Mouse (Mus musculus) liver, adult 2 months (tissue): ENCODE results near the gene Trmt5. TPM values are rescaled to one million over a fixed set of nuclear protein-coding genes. Genes with fewer than 3 reads are reported as not detected.

Source experiments
- DNase-seq: peaks from one replicate; pipeline ENCODE4 v3.0.0-alpha.2; 2011; ENCODE audit warnings: low read depth, low spot score; ENCODE audit errors: extremely low read depth
- H3K27ac ChIP-seq: fragments of 200-500 bp; replicated peaks from 2 replicates; pipeline ENCODE4 v1.5.1; 2012; ENCODE audit warnings: low read depth, mild to moderate bottlenecking, control low read depth, inconsistent platforms, low read length; ENCODE audit not compliant: insufficient read depth
- H3K27me3 ChIP-seq: fragments of 200-500 bp; 2 replicates; pipeline ENCODE4 v1.6.1; 2012; ENCODE audit warnings: mild to moderate bottlenecking, moderate library complexity, low read length, inconsistent platforms; ENCODE audit not compliant: control insufficient read depth, insufficient read depth
- H3K36me3 ChIP-seq: fragments of 200-500 bp; 2 replicates; pipeline ENCODE4 v1.6.1; 2012; ENCODE audit warnings: low read length, inconsistent platforms; ENCODE audit not compliant: control insufficient read depth, insufficient read depth
- H3K4me1 ChIP-seq: fragments of 200-500 bp; 2 replicates; pipeline ENCODE4 v1.6.1; 2011; ENCODE audit warnings: low read length; ENCODE audit not compliant: control insufficient read depth, insufficient read depth
- H3K4me3 ChIP-seq: fragments of 200-500 bp; 2 replicates; pipeline ENCODE4 v1.5.1; 2011; ENCODE audit warnings: low read depth, mild to moderate bottlenecking, control low read depth, low read length, moderate library complexity; ENCODE audit not compliant: insufficient read depth
- H3K79me2 ChIP-seq: fragments of 200-500 bp; 2 replicates; pipeline ENCODE4 v1.6.1; 2012; ENCODE audit warnings: inconsistent platforms, mild to moderate bottlenecking, low read length, moderate library complexity; ENCODE audit not compliant: control insufficient read depth, insufficient read depth
- H3K9ac ChIP-seq: fragments of 200-500 bp; 2 replicates; pipeline ENCODE4 v1.6.1; 2012; ENCODE audit warnings: low read depth, mild to moderate bottlenecking, control low read depth, inconsistent platforms, low read length
- CTCF ChIP-seq: fragments of 200-500 bp; IDR thresholded peaks from 2 replicates; pipeline ENCODE4 v1.5.1; 2011; ENCODE audit warnings: low read depth, low read length, control low read depth
- POLR2A ChIP-seq: fragments of 200-500 bp; IDR thresholded peaks from 2 replicates; pipeline ENCODE4 v1.6.1; 2011; ENCODE audit warnings: low read length, control low read depth; ENCODE audit not compliant: insufficient read depth; ENCODE audit errors: extremely low read depth
- WGBS: fragments of 180-500 bp; shearing (Covaris S2); methylation state at CpG from one replicate; pipeline ENCODE4 v1.1.7; 2018; 5-methylcytosine and 5-hydroxymethylcytosine counted together
- polyA plus RNA-seq: library from polyadenylated mRNA; depleted of rRNA; stranded (reverse); fragments of >200 nt; gene quantifications from 2 replicates; pipeline ENCODE4 v1.2.3, GENCODE M21; 2012
- total RNA-seq: library from RNA; depleted of rRNA; stranded (reverse); fragments of >200 nt; gene quantifications from 2 replicates; pipeline ENCODE4 v1.2.3, GENCODE M21; 2014

The Trmt5 gene
- total and polyA plus RNA-seq, 2 experiments = 2.5 to 8.4 TPM

DNA sequence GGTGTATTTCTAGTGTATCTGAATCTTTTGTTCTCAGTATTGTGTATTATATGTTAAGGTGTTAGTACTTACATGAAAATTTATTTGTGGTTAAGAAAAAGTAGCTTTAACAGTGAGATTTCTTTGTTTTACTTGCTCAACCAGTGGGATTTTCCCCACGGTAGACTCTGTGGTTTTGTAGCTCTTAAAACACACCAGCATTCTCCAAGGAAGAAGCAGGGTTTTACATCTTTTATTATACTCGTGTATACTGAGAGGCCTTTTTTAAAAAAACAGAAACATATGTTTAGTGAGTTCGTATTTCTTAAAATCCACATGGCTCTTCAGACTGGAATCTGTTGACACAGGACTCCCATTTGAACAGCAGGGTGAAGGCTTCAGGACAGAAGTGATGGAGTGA, 40.9 kb upstream of the Trmt5 start:
- no peak overlapping the region for H3K27ac ChIP-seq
- no peak for DNase-seq
- H3K4me1 ChIP-seq = no peaks in the 10 kb centered on the region
- 89% methylated on average over 3 of the region's 3 CpGs for WGBS
- no peak for TF ChIP-seq CTCF
- no peak for TF ChIP-seq POLR2A
- H3K27me3 ChIP-seq = no peaks in the 10 kb centered on the region
- H3K79me2 ChIP-seq = no peaks in the 10 kb centered on the region
- H3K36me3 ChIP-seq = peaks cover 3% of the 10 kb centered on the region
- H3K4me3 ChIP-seq = no peak overlapping the region
- no peak overlapping the region for H3K9ac ChIP-seq

DNA sequence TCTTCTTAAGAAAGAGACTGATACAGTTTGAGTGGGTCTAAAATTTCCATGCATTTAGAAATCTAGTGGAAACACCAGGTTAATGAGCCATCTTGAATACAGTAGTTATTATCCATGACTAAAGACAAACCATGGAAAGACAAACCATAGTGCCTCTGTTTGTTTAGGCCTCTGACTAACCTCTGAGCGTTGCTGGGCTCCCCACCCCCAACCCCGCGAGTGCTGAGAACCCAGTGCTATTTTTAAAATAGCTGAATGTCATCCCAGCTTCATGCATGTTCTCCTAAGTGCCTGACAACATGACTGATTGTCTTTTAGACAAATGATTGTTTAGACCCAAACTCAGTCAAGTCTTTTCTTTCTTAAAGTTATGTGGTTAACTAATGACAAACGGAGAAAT, 39.1 kb upstream of the Trmt5 start:
- H3K79me2 ChIP-seq = no peaks in the 10 kb centered on the region
- H3K36me3 ChIP-seq = no peaks in the 10 kb centered on the region; the same call in 1 of the 2 replicates
- no peaks in the 10 kb centered on the region for H3K27me3 ChIP-seq
- no peak overlapping the region for H3K27ac ChIP-seq
- WGBS = 42% methylated on average over 4 of the region's 4 CpGs
- no peaks in the 10 kb centered on the region for H3K4me1 ChIP-seq
- no peak overlapping the region for H3K9ac ChIP-seq
- TF ChIP-seq CTCF (no peak), POLR2A (no peak)
- DNase-seq = no peak
- no peak overlapping the region for H3K4me3 ChIP-seq

DNA sequence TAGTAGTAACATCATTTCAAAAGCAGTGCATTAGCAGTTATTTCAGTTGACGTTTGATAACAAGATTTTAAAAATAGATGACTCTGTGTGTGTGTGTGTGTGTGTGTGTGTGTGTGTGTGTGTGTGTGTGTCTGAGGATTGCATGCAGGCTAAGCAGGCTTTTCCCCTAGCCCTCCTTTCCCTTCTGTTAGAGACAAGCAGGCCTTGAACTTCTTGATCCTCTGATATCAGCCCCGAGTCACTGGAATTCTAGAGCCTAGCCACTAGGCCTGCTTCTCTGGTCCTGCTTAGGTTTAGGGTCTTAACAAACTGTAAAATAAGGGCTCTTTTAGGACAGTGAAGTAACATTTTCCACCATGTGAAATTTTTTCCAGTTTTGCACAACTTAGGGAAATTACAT, 38.7 kb upstream of the Trmt5 start:
- H3K9ac ChIP-seq = no peak overlapping the region
- no peak overlapping the region for H3K27ac ChIP-seq
- peaks cover 3% of the 10 kb centered on the region; the same call in 1 of the 2 replicates for H3K36me3 ChIP-seq
- no peak for DNase-seq
- WGBS = 59% methylated on average over 2 of the region's 2 CpGs
- no peaks in the 10 kb centered on the region for H3K27me3 ChIP-seq
- TF ChIP-seq POLR2A (no peak), CTCF (no peak)
- H3K79me2 ChIP-seq = no peaks in the 10 kb centered on the region
- no peaks in the 10 kb centered on the region for H3K4me1 ChIP-seq
- no peak overlapping the region for H3K4me3 ChIP-seq

DNA sequence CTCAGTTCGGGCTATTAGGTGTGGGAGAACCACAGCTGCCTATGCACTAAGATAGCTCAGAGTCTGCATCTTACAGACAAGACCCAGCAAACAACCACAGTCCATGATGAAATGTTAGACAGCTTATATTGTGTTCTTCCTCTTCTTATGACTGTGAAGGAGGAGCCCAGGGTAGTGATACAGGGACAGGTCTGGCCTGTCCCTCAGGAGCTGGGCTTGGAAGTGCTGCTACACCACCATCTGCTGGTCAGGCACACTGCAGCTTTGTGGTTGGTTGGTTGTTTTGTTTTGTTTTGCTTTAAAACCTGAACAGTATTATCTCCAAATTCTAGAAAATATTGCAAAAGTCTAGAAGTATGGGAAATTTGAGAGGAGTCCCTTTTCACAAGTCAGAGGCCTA, 38.2 kb upstream of the Trmt5 start:
- 100% methylated on average over 1 of the region's 1 CpGs for WGBS
- no peak for DNase-seq
- TF ChIP-seq POLR2A (no peak), CTCF (peak; percentile 57)

DNA sequence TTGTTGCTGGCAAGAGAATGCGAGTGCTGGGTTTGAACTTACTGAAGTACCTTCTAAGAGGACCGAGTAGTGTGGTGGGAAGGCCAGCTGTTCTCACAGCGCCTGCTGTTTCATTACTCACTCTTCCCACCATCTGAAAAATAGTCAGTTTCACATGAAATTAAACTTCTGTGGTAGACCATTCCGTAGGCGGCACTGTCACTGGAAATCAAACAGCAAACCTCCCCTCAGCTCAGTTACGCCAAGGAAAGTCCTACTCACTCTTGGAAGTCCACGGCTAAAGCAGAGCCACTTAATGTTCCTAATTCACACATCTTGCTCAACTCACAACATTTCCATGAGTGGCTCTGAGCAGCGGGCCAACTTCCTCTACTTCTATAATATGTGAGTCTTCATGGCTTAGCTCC, 37.7 kb upstream of the Trmt5 start:
- Histone ChIP-seq H3K4me3 (no peak overlapping the region), H3K79me2 (no peaks in the 10 kb centered on the region), H3K4me1 (no peaks in the 10 kb centered on the region), H3K27me3 (no peaks in the 10 kb centered on the region), H3K9ac (no peak overlapping the region), H3K36me3 (peaks cover 5% of the 10 kb centered on the region; the same call in 1 of the 2 replicates), H3K27ac (no peak overlapping the region)
- TF ChIP-seq POLR2A (no peak), CTCF (no peak)
- DNase-seq = no peak
- 94% methylated on average over 8 of the region's 8 CpGs for WGBS

More for the DNA sequence above, 38.2 kb upstream of the Trmt5 start:
- peaks cover 5% of the 10 kb centered on the region; the same call in 1 of the 2 replicates for H3K36me3 ChIP-seq
- H3K9ac ChIP-seq = no peak overlapping the region
- H3K4me1 ChIP-seq = no peaks in the 10 kb centered on the region
- no peaks in the 10 kb centered on the region for H3K79me2 ChIP-seq
- no peaks in the 10 kb centered on the region for H3K27me3 ChIP-seq
- H3K27ac ChIP-seq = no peak overlapping the region
- H3K4me3 ChIP-seq = no peak overlapping the region

DNA sequence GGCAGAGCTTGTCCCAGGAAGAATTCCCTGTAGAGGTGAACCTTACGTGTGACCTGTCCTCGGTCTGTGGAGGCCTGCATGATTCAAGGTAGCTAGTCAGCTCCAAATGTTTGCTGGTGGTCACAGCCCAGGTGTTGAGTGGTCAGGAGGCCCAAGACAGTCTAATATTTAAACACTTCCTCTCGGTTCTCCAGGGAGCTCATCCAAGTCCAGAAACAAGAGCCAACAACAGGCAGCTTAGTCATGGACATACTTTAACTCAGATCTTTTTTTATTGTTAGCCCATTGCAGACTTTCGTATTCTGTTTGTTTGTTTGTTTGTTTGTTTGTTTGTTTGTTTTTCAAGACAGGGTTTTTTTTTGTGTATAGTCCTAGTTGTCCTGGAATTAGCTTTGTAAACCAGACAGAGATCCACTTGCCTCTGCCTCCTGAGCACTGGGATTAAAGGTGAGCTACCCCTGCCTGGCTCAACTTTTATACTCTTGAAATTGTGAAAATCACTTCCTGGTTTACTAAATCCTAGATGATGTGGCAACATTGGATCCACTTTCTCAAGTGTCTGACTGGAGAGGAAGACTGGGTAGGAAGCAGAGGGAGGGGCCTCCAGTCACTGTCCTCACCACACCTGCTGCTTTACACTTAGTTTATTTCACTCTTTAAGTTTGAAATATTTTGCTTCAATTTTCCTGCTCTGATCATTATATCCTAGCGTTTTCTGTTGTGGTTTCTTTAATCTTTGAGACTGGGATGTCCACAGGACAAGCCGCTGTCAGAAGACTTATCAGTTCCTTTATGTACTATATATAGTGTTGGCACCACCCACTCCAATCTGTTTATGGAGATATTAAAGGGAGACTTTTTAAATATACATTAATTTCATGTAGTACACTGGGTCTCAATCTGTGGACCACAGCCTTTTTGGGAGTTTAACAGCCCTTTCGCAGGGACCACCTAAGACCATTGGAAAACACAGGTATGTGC, 31.5 kb upstream of the Trmt5 start:
- no peak for TF ChIP-seq POLR2A
- TF ChIP-seq CTCF = no peak
- H3K79me2 ChIP-seq = no peaks in the 10 kb centered on the region
- peaks cover 6% of the 10 kb centered on the region; the same call in 1 of the 2 replicates for H3K36me3 ChIP-seq
- no peak overlapping the region for H3K9ac ChIP-seq
- no peak for DNase-seq
- no peak overlapping the region for H3K4me3 ChIP-seq
- 86% methylated on average over 7 of the region's 7 CpGs for WGBS
- H3K4me1 ChIP-seq = peaks cover 3% of the 10 kb centered on the region
- no peak overlapping the region for H3K27ac ChIP-seq
- H3K27me3 ChIP-seq = no peaks in the 10 kb centered on the region
